Mouse (Mus musculus) lung, postnatal 25 days (tissue): ENCODE measurements at regions not wholly inside any gene's neighbourhood (a gene's known extent, or its start where the extent isn't known, plus 50 kb on each side); places are given as distances from the start of the nearest gene placed in this dataset.
"Not testable (repeated sequence)": the region's sequence is repeated elsewhere in the genome, so short reads cannot be mapped to it uniquely, and the experiment has no call there.

Experiments
- DNase-seq: peaks from one replicate; pipeline ENCODE4 v3.0.0; 2022; ENCODE audit warnings: low spot score

- no peak for DNase-seq
These were observed 149.0 kb upstream of the Mocs1 start for GRCm38 (mm10) chr17:49278973-49279727.

GRCm38 (mm10) chr17:49281344-49281743 lies 146.8 kb upstream of the Mocs1 start:
- no peak for DNase-seq

GRCm38 (mm10) chr17:49282498-49282897 lies 145.7 kb upstream of the Mocs1 start:
- DNase-seq, result no peak

- no peak for DNase-seq
These were observed 144.7 kb upstream of the Mocs1 start for GRCm38 (mm10) chr17:49283491-49283890.

DNA sequence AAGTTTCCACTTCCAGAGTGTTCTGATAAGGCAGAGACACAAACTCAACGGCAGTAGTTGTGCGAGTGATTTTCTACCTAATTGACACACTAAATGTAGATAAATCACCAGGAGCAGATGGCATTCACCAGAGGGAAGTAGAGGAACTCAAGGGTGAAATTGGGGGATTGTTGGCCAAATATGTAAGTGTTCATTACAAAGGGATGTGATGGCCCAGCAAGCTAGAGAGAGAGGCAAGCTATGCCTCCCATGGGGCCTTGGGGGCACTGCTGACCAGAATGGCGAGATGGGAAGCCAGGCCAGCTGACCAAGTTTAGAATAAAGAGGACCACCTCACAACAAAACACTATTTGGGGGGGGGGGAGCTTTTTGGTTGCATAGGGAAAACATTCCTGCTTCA lies 136.5 kb upstream of the Mocs1 start:
- no peak for DNase-seq

DNA sequence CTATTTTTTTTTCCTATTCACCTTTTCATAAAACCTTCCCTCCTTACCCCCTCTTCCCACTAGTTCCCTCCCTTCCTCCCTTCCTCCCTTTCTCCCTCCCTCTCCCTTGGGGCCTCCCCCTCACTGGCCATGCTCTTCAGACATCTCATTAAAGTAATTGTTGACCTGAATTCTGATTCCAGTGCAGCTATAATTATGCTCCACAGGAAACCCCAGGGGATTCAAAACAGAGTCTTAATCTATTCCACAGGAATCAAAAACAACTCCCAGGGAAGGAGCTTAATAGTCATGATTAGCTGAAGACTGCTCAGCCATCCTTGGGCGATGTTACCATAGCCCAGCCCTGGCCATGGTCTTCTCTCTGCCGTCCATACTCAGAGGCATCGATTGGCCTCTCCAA lies 123.7 kb upstream of the Mocs1 start:
- DNase-seq, result no peak

- no peak for DNase-seq
These were observed 123.0 kb upstream of the Mocs1 start for GRCm38 (mm10) chr17:49305116-49305515.

DNA sequence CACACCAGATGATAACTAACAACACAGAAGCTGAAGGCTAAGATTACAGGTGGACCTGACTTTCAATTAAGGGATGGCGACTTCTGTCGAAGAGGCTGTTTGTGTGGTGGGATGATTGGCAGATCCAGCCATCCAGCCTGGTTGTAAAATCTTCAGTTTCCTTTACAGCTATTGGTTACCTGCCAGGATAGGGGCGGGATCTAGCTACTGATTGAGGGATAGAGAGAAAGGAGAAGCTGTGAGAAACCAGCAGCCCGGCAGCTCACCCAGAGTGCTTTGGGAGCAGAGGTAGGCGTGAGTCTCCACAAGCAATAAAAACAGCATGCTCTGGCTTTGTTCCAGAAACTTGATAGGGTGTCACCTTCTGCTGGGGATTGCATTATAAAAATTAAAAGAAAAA lies 119.1 kb upstream of the Mocs1 start:
- DNase-seq, result no peak

- DNase-seq, result no peak
These were observed 114.0 kb upstream of the Mocs1 start for GRCm38 (mm10) chr17:49314196-49314595.

DNA sequence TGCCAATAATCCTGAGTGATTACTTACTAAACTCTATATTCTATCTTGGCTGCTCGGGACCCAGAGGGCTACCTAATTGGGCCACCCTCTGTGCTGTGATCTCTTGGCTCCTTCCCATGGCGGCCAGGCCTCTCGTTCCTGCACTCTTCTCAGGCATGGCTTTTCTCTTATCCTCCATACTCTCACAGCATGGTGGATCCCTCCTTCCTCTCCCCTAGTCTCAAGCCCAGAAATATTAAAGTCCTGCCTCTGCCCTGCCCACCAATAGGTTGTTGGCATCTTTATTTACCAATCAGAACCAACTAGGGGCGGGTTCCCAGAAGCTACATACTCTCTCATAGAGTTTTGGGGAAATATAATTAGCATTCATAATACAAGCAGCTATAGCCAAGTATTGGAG lies 100.6 kb upstream of the Mocs1 start:
- DNase-seq, result no peak

GRCm38 (mm10) chr17:49335318-49335717 lies 92.8 kb upstream of the Mocs1 start:
- no peak for DNase-seq

- DNase-seq, result no peak
These were observed 90.3 kb upstream of the Mocs1 start for GRCm38 (mm10) chr17:49337881-49338280.

DNA sequence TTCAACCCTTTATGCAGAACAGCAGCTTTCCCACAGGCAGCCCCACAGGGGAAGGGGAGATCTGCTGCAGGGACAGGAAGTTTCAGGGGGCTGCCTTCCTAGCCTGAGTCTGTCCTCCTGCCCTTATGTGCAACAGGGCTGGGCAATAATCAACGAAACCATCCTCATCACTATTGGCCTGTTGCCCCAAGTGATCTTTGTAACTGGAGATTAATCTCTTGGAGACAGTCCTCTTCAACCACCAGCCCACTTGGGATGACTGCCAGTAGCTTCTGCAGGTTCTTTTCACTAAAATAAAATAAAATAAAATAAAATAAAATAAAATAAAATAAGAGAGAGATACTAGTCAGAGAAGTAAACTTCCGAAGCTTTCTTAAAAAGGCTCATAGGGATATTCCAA lies 85.5 kb upstream of the Mocs1 start:
- no peak for DNase-seq

- DNase-seq, result no peak
These were observed 81.5 kb upstream of the Mocs1 start for GRCm38 (mm10) chr17:49346701-49347100.

DNA sequence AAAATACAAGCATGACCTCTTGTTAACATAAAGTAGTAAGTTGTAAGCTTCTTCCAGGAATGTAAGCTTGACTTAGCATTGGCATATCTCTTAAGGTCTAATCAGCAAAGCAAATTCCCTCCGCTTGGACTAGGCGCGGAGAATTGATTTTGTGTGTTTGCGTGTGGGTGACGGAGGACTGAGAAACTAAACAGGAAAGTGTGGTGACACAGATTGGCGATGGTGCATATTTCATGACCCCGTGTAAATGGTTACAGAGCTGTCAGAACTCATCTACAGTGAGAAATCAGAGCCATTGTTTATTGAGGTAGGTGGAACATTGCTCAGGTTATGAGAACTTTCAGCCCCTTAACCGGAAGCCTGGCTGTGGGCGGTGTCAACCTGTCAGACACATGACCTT lies 78.8 kb upstream of the Mocs1 start:
- DNase-seq, result no peak

GRCm38 (mm10) chr17:49359212-49359611 lies 69.0 kb upstream of the Mocs1 start:
- no peak for DNase-seq

- DNase-seq, result not testable (repeated sequence)
These were observed 67.9 kb upstream of the Mocs1 start for GRCm38 (mm10) chr17:49360251-49360650.

GRCm38 (mm10) chr17:49367791-49368190 lies 60.4 kb upstream of the Mocs1 start:
- no peak for DNase-seq

DNA sequence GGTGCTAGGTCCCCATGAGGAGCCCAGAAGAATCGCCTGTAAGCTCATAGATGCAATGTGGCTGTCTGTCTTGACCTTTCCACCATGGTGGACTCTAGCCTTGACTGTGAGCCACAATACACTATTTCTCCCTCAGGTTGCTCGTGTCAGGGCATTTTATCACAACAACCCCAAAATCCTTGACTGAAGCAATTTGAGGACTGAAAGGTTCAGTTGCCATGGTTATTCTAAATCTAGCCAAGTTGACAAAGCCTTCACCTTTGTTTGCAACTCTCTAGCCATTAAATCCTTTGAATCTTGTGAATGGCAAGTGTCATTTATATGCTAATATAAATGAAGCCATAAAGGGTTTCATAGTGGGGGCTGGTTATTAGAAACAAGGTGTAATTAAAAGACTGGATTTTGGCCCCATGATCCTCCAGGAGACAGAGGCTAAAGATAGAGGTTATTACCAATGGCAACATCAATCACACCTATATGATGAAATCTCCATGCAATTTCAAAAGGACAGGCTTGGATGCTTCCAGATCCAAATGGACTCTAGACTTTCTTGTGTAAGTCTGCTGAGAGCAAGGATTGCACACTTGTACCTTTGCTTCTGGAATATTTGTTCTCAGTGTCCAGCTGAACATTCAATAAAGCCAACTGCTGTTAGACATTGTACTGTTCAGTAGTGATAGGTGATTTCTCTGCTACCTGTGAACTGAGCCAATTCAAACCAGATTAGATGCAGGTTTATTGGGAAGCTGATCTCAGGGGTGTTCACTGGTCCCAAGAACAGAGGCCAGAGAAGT lies 59.5 kb upstream of the Mocs1 start:
- DNase-seq, result no peak

DNA sequence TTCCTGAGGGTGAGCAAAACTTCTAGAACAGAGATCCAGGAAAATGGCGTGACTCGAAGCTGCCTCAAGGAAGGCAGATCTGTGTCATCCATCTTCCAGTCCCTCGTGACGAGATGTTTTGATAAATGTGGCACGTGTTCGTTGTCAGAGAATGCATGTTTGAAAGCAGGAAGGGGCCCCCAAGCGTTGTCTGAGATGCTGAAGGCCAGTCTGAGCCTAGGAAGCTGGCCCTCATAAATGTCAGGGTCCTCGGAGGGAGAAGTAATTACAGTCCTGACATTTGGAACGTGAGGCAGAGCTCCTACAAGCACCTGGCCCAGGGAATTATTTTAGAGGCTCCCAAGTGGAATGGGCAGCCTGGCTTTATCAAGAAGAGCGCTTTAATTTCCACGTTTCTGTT lies 50.5 kb upstream of the Mocs1 start:
- DNase-seq, result no peak
